In the genomic region with DNA sequence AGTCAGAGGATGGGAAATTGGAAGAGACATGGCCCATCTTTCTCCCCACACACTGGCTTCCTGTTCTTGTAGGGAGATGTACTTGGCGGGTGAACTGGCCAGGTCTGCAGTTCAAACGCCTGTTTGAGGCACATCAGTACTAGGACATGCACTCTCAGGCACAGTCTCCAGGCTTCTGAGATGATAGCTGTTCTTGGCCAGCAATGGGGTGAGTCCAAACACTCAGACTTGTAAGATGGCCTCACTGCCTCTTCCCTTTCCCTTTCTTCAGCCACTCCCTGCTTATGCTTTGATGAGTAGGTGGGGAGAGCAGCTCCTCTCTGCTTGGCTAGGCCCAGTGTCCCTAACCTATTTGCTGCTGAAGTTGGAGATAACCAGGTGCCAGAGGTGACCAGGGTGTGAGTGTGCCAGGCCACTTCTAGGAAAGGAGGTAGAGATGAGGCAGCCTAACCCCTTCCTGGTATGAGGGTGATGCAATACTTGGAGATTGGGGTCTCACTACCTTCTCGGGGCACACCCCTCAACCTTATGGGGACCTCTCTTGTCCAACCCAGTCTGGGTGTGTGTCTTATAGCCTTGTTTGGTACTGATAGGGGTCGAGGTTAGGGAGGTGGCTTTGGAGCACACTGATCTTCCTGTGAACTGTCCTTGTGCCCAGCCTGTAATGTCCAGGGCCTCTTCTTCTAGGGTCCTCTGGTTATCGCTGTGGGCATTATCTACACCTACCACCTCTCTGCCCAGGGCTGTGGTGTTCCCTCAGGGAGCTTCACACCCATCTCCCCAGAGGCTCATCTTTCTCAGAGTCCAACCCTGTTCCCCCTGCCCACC, we compare ENCODE assay signal across 21 mouse cellular contexts. TPM values are rescaled to one million over a fixed set of nuclear protein-coding genes. Genes with fewer than 3 reads are reported as not detected.
DNase-seq lines count a peak whose midpoint lies in the region; ATAC-seq and TF ChIP-seq lines count a peak whose summit lies in the region.
"Had no signal": no experiment of that assay in that cellular context is flagged by ENCODE, and none has a peak within 500 bp of the region (broad histone marks: within the 10 kb centered on the region; RNA-seq: fewer than 3 reads in every experiment).

No protein-coding gene starts in this region.

- no peaks in the 10 kb centered on the region for H3K9me3 ChIP-seq in MEL (replicated peaks; ENCODE audit: insufficient read depth, low read length)
- no peaks in the 10 kb centered on the region for H3K9me3 ChIP-seq in erythroblast, embryonic 14.5 days (ENCODE audit: control insufficient read depth, low read length)
- H3K9me3 ChIP-seq in liver, embryonic 15.5 days (replicated peaks), result no peaks in the 10 kb centered on the region
- H3K9me3 ChIP-seq: limb, embryonic 12.5 days; midbrain, embryonic 13.5 days had no signal

- no peak for DNase-seq in left cerebral cortex, adult 2 months (ENCODE audit: extremely low spot score in 1 of 2, low spot score in 2 of 2)
- DNase-seq in left cerebral cortex, adult 8-10 months (ENCODE audit: low spot score in 2 of 2), result no peak
- peak; percentile 69 for DNase-seq in MEL (ENCODE audit: low read depth, low spot score)
- no peak for DNase-seq in right cerebral cortex, postnatal 36 days (ENCODE audit: low spot score in 2 of 2)
- DNase-seq in cerebellum, adult 18-20 months, result no peak
- no peak for DNase-seq in thymus, postnatal 36 days
- DNase-seq: cerebellum, postnatal 25 days; heart, adult 11 months; heart, postnatal 10 days; kidney, postnatal 10 days; layer of hippocampus, postnatal 36 days; lung, postnatal 10 days; thymus, adult 18-20 months had no signal

- TF ChIP-seq RAD21 in MEL (IDR thresholded peaks at IDR 0.05; ENCODE audit: low read depth, low read length), result no peak

- H3K27me3 ChIP-seq in MEL (ENCODE audit: control insufficient read depth in 1 of 2, insufficient read depth in 2 of 2, low read length in 2 of 2), result no peaks in the 10 kb centered on the region
- no peaks in the 10 kb centered on the region for H3K27me3 ChIP-seq in erythroblast, embryonic 14.5 days (ENCODE audit: control insufficient read depth)
- H3K27me3 ChIP-seq in liver, embryonic 15.5 days, result no peaks in the 10 kb centered on the region
- H3K27me3 ChIP-seq: limb, embryonic 12.5 days; midbrain, embryonic 13.5 days had no signal

- H3K4me2 ChIP-seq in liver, embryonic 15.5 days, result peak overlapping the region; percentile 46
- H3K4me2 ChIP-seq: limb, embryonic 12.5 days; midbrain, embryonic 13.5 days had no signal

- H3K4me1 ChIP-seq in MEL (ENCODE audit: control insufficient read depth in 1 of 2, insufficient read depth in 2 of 2, low read length in 2 of 2), result peaks cover 70 to 85% of the 10 kb centered on the region in 2 experiments
- H3K4me1 ChIP-seq in erythroblast, embryonic 14.5 days (ENCODE audit: control insufficient read depth), result peaks cover 99% of the 10 kb centered on the region
- H3K4me1 ChIP-seq in liver, embryonic 15.5 days (replicated peaks), result peaks cover 98% of the 10 kb centered on the region

- H3K36me3 ChIP-seq in MEL (ENCODE audit: control insufficient read depth in 1 of 2, insufficient read depth in 2 of 2, low read length in 2 of 2), result peaks cover 35 to 94% of the 10 kb centered on the region in 2 experiments
- peaks cover 88% of the 10 kb centered on the region for H3K36me3 ChIP-seq in erythroblast, embryonic 14.5 days (ENCODE audit: control insufficient read depth)
- peaks cover 20% of the 10 kb centered on the region; the same call in 1 of the 2 replicates for H3K36me3 ChIP-seq in liver, embryonic 15.5 days (replicated peaks)

- no peak for TF ChIP-seq CTCF in left cerebral cortex, adult 2 months (IDR thresholded peaks at IDR 0.05)
- TF ChIP-seq CTCF in MEL (IDR thresholded peaks at IDR 0.05 in 2 of 3, conservative IDR thresholded peaks at IDR 0.05 in 1 of 3; ENCODE audit: control insufficient read depth in 1 of 3, insufficient read depth in 1 of 3, low read depth in 2 of 3, low read length in 3 of 3, poor library complexity in 1 of 3, severe bottlenecking in 1 of 3), result no peak

- peak; percentile 93 for ATAC-seq in liver, embryonic 15.5 days (ENCODE audit: insufficient read depth)
- ATAC-seq: midbrain, embryonic 13.5 days had no signal

- WGBS in liver, embryonic 15.5 days (ENCODE audit: insufficient replicate concordance), result 24% methylated on average over 5 of the region's 5 CpGs

- TF ChIP-seq POLR2A in MEL (IDR thresholded peaks at IDR 0.05; ENCODE audit: control insufficient read depth in 1 of 2, insufficient read depth in 1 of 2, low read depth in 1 of 2, low read length in 2 of 2, poor library complexity in 1 of 2), result peak in 1 of 2 experiments; percentile 12; a peak in 1 of 4 replicates

- H3K4me3 ChIP-seq in left cerebral cortex, adult 2 months, result no peak overlapping the region
- H3K4me3 ChIP-seq in MEL (ENCODE audit: control insufficient read depth in 1 of 2, insufficient read depth in 1 of 2, low read depth in 2 of 2, low read length in 2 of 2), result no peak overlapping the region
- H3K4me3 ChIP-seq in erythroblast, embryonic 14.5 days (replicated peaks), result peak overlapping the region; percentile 30
- H3K4me3 ChIP-seq in liver, embryonic 15.5 days (replicated peaks), result 0 out of 2 replicates have a peak overlapping the region, but pooled peaks have one; percentile 2
- H3K4me3 ChIP-seq: limb, embryonic 12.5 days; midbrain, embryonic 13.5 days had no signal

- peak overlapping the region; percentile 9 for H3K9ac ChIP-seq in MEL (ENCODE audit: control insufficient read depth, low read depth, low read length, poor library complexity, severe bottlenecking)
- H3K9ac ChIP-seq in liver, embryonic 15.5 days, result peak overlapping the region; percentile 42
- H3K9ac ChIP-seq: limb, embryonic 12.5 days; midbrain, embryonic 13.5 days had no signal

- H3K79me2 ChIP-seq in MEL (ENCODE audit: control insufficient read depth, insufficient read depth, low read length, poor library complexity), result peaks cover 88% of the 10 kb centered on the region

- peak in 1 of 2 experiments; percentile 29; a peak in 2 of 4 replicates for TF ChIP-seq EP300 in MEL (IDR thresholded peaks at IDR 0.05; ENCODE audit: low read depth in 1 of 2, low read length in 2 of 2)

- intact Hi-C loops in left cerebral cortex, adult 2 months (cut with DNase I), result no loop called here

- H3K27ac ChIP-seq in left cerebral cortex, adult 2 months, result peak overlapping the region; percentile 32; the same call in 1 of the 2 replicates
- peak overlapping the region; percentile 91 for H3K27ac ChIP-seq in MEL (ENCODE audit: control insufficient read depth, low read depth, low read length)
- H3K27ac ChIP-seq in liver, embryonic 15.5 days (replicated peaks), result peak overlapping the region; percentile 90
- H3K27ac ChIP-seq: limb, embryonic 12.5 days; midbrain, embryonic 13.5 days had no signal

TF ChIP-seq in MEL, 35 proteins besides CTCF, POLR2A, EP300 and RAD21:
- peak; percentile 72 for TF ChIP-seq TAL1 (IDR thresholded peaks at IDR 0.05; ENCODE audit: low read length)
- TF ChIP-seq GATA1 (IDR thresholded peaks at IDR 0.05; ENCODE audit: low read depth, low read length), result peak; percentile 16; the same call in 1 of the 2 replicates
- TF ChIP-seq JUND (IDR thresholded peaks at IDR 0.05; ENCODE audit: low read depth, low read length), result 0 out of 2 replicates have a peak, but pooled peaks have one; percentile 54
- no peak for TF ChIP-seq USF2 (IDR thresholded peaks at IDR 0.05; ENCODE audit: borderline replicate concordance in 1 of 2, insufficient read depth in 1 of 2, low read depth in 1 of 2, low read length in 2 of 2)
- TF ChIP-seq NELFE (IDR thresholded peaks at IDR 0.05; ENCODE audit: low read depth, low read length), result peak; percentile 29; the same call in 1 of the 2 replicates
- TF ChIP-seq CHD1 (IDR thresholded peaks at IDR 0.05; ENCODE audit: low read depth, low read length), result 0 out of 2 replicates have a peak, but pooled peaks have one; percentile 67
- 0 out of 2 replicates have a peak, but pooled peaks have one; percentile 50 for TF ChIP-seq ZKSCAN1 (IDR thresholded peaks at IDR 0.05; ENCODE audit: low read depth, low read length)
- 0 out of 2 replicates have a peak, but pooled peaks have one; percentile 3 for TF ChIP-seq MXI1 (IDR thresholded peaks at IDR 0.05; ENCODE audit: low read depth, low read length)
- no peak for TF ChIP-seq E2F4 (IDR thresholded peaks at IDR 0.05; ENCODE audit: borderline replicate concordance, low read depth, low read length)
- peak; percentile 43; the same call in 1 of the 2 replicates for TF ChIP-seq TCF12 (IDR thresholded peaks at IDR 0.05; ENCODE audit: low read depth, low read length)
- no peak for TF ChIP-seq HCFC1 (IDR thresholded peaks at IDR 0.05; ENCODE audit: low read depth, low read length)
- no peak for TF ChIP-seq MAZ (IDR thresholded peaks at IDR 0.05; ENCODE audit: low read depth, low read length)
- TF ChIP-seq ZMIZ1 (IDR thresholded peaks at IDR 0.05; ENCODE audit: low read depth, low read length), result 0 out of 2 replicates have a peak, but pooled peaks have one; percentile 43
- no peak for TF ChIP-seq POLR2AphosphoS5 (IDR thresholded peaks at IDR 0.05; ENCODE audit: borderline replicate concordance, low read depth, low read length)

RNA-seq across cellular contexts. Expression of a gene that starts 51.7 kb away (rescaled TPM):
- 100 to 1,000 TPM; 101 to 103 TPM for total RNA-seq in left cerebral cortex, adult 2 months (2021)
- 10 to 100 TPM; 86.5 to 98.6 (median 91.1) TPM for total RNA-seq in left cerebral cortex, adult 8-10 months (2022)
- total RNA-seq in MEL (2012; rRNA removed), result 37.0 and 43.8 TPM in 2 replicates
- 100 to 1,000 TPM in 1 of 2 experiments, 10 to 100 TPM in 1; 83.8 to 112 TPM for polyA plus RNA-seq in MEL (2012; ENCODE audit: insufficient read depth in 1 of 2, insufficient read length in 2 of 2, low read depth in 1 of 2, low replicate concordance in 2 of 2, missing spikeins in 1 of 2)
- 4.5 and 4.9 TPM in 2 replicates for polyA plus RNA-seq in erythroblast, embryonic 14.5 days (2012)
- 24.7 and 25.2 TPM in 2 replicates for polyA plus RNA-seq in liver, embryonic 15.5 days (2015; fragmentation: Nextera tagmentation; extraction: Ambion mirVana)

RNA-seq across cellular contexts. Expression of a gene that starts 54.7 kb away (rescaled TPM):
- total RNA-seq in left cerebral cortex, adult 2 months (2021), result 1 to 10 TPM in 1 of 2 experiments, under 1 TPM in 1; 0.82 to 1.4 TPM
- 1 to 10 TPM in 3 of 4 experiments, under 1 TPM in 1; 0.78 to 2.8 (median 1.2) TPM for total RNA-seq in left cerebral cortex, adult 8-10 months (2022)
- not detected in 2 replicates for total RNA-seq in MEL (2012; rRNA removed)
- polyA plus RNA-seq in MEL (2012; ENCODE audit: insufficient read depth in 1 of 2, insufficient read length in 2 of 2, low read depth in 1 of 2, low replicate concordance in 2 of 2, missing spikeins in 1 of 2), result not detected
- polyA plus RNA-seq in erythroblast, embryonic 14.5 days (2012), result not detected in 2 replicates
- not detected in 2 replicates for polyA plus RNA-seq in liver, embryonic 15.5 days (2015; fragmentation: Nextera tagmentation; extraction: Ambion mirVana)
- total RNA-seq: heart, postnatal 10 days had no signal
- polyA plus RNA-seq: embryonic facial prominence, embryonic 11.5 days; forebrain, embryonic 11.5 days; limb, embryonic 12.5 days; midbrain, embryonic 13.5 days; neural tube, embryonic 11.5 days; small intestine, adult 2 months had no signal

Comparison
In these comparisons a context has a peak if more than half of its experiments do, and no peak if none do; other contexts are left out.
1. H3K27ac ChIP-seq: peak in every context shown above with its lines; median percentile 91 in MEL; 90 in liver, embryonic 15.5 days; 32 in left cerebral cortex, adult 2 months.
2. H3K4me3 ChIP-seq: peak in erythroblast, embryonic 14.5 days (single experiment) and liver, embryonic 15.5 days (single experiment); none in left cerebral cortex, adult 2 months (single experiment) and MEL (0 of 2).